Mouse (Mus musculus): ENCODE results near the gene Cenpv.

- no peak for TF ChIP-seq CHD2 (IDR thresholded peaks at IDR 0.05; ENCODE audit: low read depth, low read length)
- TF ChIP-seq HCFC1 (IDR thresholded peaks at IDR 0.05; ENCODE audit: borderline replicate concordance, insufficient read depth, low read length), result no peak
- no peak for TF ChIP-seq MAFK (IDR thresholded peaks at IDR 0.05; ENCODE audit: insufficient read depth, low read depth, low read length)
Observed at GRCm38 (mm10) chr11:62476156-62476555, 62.9 kb downstream of the Cenpv start.
